ENCODE assay signal across 8 mouse cellular contexts in genomic region chr4:58553631-58554358, GRCm38 (mm10). TPM values are rescaled to one million over a fixed set of nuclear protein-coding genes. Genes with fewer than 3 reads are reported as not detected.
DNase-seq lines count a peak whose midpoint lies in the region; ATAC-seq and TF ChIP-seq lines count a peak whose summit lies in the region.

TSS of gene Lpar1 (minus strand) at chr4:58553898.

- no peaks in the 10 kb centered on the region for H3K27me3 ChIP-seq in forebrain, embryonic 11.5 days (ENCODE audit: control insufficient read depth, insufficient read depth, low read length)
- peaks cover 13% of the 10 kb centered on the region for H3K27me3 ChIP-seq in hindbrain, embryonic 14.5 days (ENCODE audit: control insufficient read depth, insufficient read depth, low read length)

- H3K4me2 ChIP-seq in forebrain, embryonic 11.5 days (ENCODE audit: low read depth, low read length, severe bottlenecking), result peak within 1 kb of the TSS; percentile 75
- peak within 1 kb of the TSS; percentile 99 for H3K4me2 ChIP-seq in hindbrain, embryonic 14.5 days (replicated peaks)

- DNase-seq in layer of hippocampus, adult 2 months (ENCODE audit: low spot score in 2 of 2), result no peak
- no peak for DNase-seq in layer of hippocampus, adult 9-10 months (ENCODE audit: low spot score)
- DNase-seq in adrenal gland, adult 2 months, result no peak
- DNase-seq in forebrain, embryonic 11.5 days (ENCODE audit: low spot score), result peak; percentile 78
- DNase-seq in hindbrain, embryonic 14.5 days (ENCODE audit: low spot score), result no peak
- peak; percentile 30 for DNase-seq in lung, postnatal 10 days
- DNase-seq in retina, postnatal 1 day, result no peak
- DNase-seq in cerebellum, postnatal 36 days, result no peak

- H3K4me3 ChIP-seq in layer of hippocampus, adult 2 months, result peak within 1 kb of the TSS; percentile 72
- H3K4me3 ChIP-seq in forebrain, embryonic 11.5 days (ENCODE audit: low read depth, low read length), result peak within 1 kb of the TSS; percentile 62
- peak within 1 kb of the TSS; percentile 81 for H3K4me3 ChIP-seq in hindbrain, embryonic 14.5 days (replicated peaks; ENCODE audit: low read length)

- H3K36me3 ChIP-seq in forebrain, embryonic 11.5 days (ENCODE audit: control insufficient read depth, insufficient read depth, low read length), result no peaks in the 10 kb centered on the region
- H3K36me3 ChIP-seq in hindbrain, embryonic 14.5 days (replicated peaks; ENCODE audit: control insufficient read depth, insufficient read depth), result no peaks in the 10 kb centered on the region

- no peak for TF ChIP-seq CTCF in layer of hippocampus, adult 2 months (conservative IDR thresholded peaks at IDR 0.05)

- peaks cover 5% of the 10 kb centered on the region; the same call in 1 of the 2 replicates for H3K4me1 ChIP-seq in forebrain, embryonic 11.5 days (replicated peaks; ENCODE audit: control insufficient read depth, insufficient read depth, low read length)
- peaks cover 4% of the 10 kb centered on the region; the same call in 1 of the 2 replicates for H3K4me1 ChIP-seq in hindbrain, embryonic 14.5 days (replicated peaks; ENCODE audit: control insufficient read depth, insufficient read depth, low read length)

- WGBS in forebrain, embryonic 11.5 days, result 4% methylated on average over 19 of the region's 19 CpGs
- whole genome bisulfite sequencing in hindbrain, embryonic 14.5 days, result 6% methylated on average over 19 of the region's 19 CpGs

- ATAC-seq in forebrain, embryonic 11.5 days (replicated peaks; ENCODE audit: low FRiP score), result peak; percentile 63
- ATAC-seq in hindbrain, embryonic 14.5 days (ENCODE audit: low FRiP score), result peak; percentile 55

- peak within 1 kb of the TSS; percentile 36 for H3K27ac ChIP-seq in layer of hippocampus, adult 2 months
- H3K27ac ChIP-seq in forebrain, embryonic 11.5 days (ENCODE audit: low read depth, low read length), result peak within 1 kb of the TSS; percentile 4; the same call in 1 of the 2 replicates
- H3K27ac ChIP-seq in hindbrain, embryonic 14.5 days, result no peak within 1 kb of the TSS

- H3K9ac ChIP-seq in forebrain, embryonic 11.5 days (ENCODE audit: low read length), result peak within 1 kb of the TSS; percentile 56
- H3K9ac ChIP-seq in hindbrain, embryonic 14.5 days, result peak within 1 kb of the TSS; percentile 66

- no peaks in the 10 kb centered on the region for H3K9me3 ChIP-seq in forebrain, embryonic 11.5 days (ENCODE audit: control insufficient read depth, low read length)
- H3K9me3 ChIP-seq in hindbrain, embryonic 14.5 days (ENCODE audit: control insufficient read depth, low read length), result no peaks in the 10 kb centered on the region

RNA-seq across cellular contexts. Expression of gene Lpar1, which starts in this region (rescaled TPM):
- 10 to 100 TPM; 15.2 to 17.3 TPM for total RNA-seq in layer of hippocampus, adult 2 months (2021)
- total RNA-seq in adrenal gland, adult 2 months (2021), result 10 to 100 TPM; 14.6 to 24.4 TPM
- polyA plus RNA-seq in adrenal gland, adult 2 months (2012; rRNA removed), result 10.4 and 21.7 TPM in 2 replicates
- polyA plus RNA-seq in forebrain, embryonic 11.5 days (2014; fragmentation: Nextera tagmentation; extraction: Ambion mirVana), result 56.0 and 63.8 TPM in 2 replicates
- polyA plus RNA-seq in hindbrain, embryonic 14.5 days (2014; fragmentation: Nextera tagmentation; extraction: Ambion mirVana), result 17.5 and 20.2 TPM in 2 replicates

Comparison
In these comparisons a context has a peak if more than half of its experiments do, and no peak if none do; other contexts are left out.
1. DNase-seq: peak in forebrain, embryonic 11.5 days (single experiment) and lung, postnatal 10 days (single experiment); none in layer of hippocampus, adult 2 months (0 of 2), layer of hippocampus, adult 9-10 months (single experiment), adrenal gland, adult 2 months (single experiment), hindbrain, embryonic 14.5 days (single experiment), retina, postnatal 1 day (single experiment) and cerebellum, postnatal 36 days (0 of 2).
2. Peak in every context shown above with its lines, with median percentiles within 50 percentile points of each other: H3K4me3 ChIP-seq.